Mouse (Mus musculus) kidney, adult 2 months (tissue): Measurements from ENCODE around the gene Cmc4.

Experiments
- CTCF ChIP-seq: fragments of 200-500 bp; conservative IDR thresholded peaks from 2 replicates; pipeline ENCODE4 v1.5.1; 2011; ENCODE audit warnings: low read depth, mild to moderate bottlenecking, control low read depth, low read length, moderate library complexity, mixed read lengths; ENCODE audit not compliant: insufficient read depth, insufficient read length
- POLR2A ChIP-seq: fragments of 200-500 bp; IDR thresholded peaks from one replicate; pipeline ENCODE4 v1.6.1; 2011; ENCODE audit warnings: low read depth, low read length, control low read depth

DNA sequence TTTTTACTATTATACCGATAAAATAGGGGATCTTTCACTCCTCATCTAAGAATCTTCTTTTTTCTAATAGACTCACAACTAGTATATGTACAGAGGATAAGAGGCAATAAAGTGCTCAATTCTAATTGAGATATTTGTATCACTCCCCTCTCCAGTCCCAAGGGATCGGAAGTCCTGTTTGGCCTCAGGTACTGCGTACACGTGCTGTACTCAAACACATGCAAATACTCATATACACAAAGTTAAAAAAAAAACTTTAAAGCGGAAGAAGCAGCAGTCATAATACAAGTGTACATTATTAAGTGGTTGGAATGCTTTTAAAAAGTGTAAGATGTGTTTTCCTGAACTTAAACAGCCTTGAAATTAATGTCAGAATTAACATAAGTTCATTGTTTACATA lies 34.7 kb downstream of the Cmc4 start:
- TF ChIP-seq CTCF = no peak
- TF ChIP-seq POLR2A = no peak
